Mouse (Mus musculus) heart, embryonic 14.5 days (tissue): ENCODE data around the gene Wfikkn2. TPM values are rescaled to one million over a fixed set of nuclear protein-coding genes. Genes with fewer than 3 reads are reported as not detected.

ENCODE experiments used
- ATAC-seq: fragments of 200-750 bp; cut with Nextera tagmentation; 2 replicates; pipeline ENCODE4 v1.8.0; 2017; ENCODE audit warnings: low read depth, moderate TSS enrichment; ENCODE audit not compliant: insufficient number of reproducible peaks, insufficient read depth, low FRiP score
- H3K27ac ChIP-seq, 2 experiments: fragments of 200-500 bp in 1 of 2; fragments of 300-500 bp in 1 of 2; sonication (generic) in 1 of 2; replicated peaks in 1 of 2; 2 replicates each; pipeline ENCODE4 v1.5.1; 2012 to 2014; ENCODE audit warnings: low read depth in 2 of 2, low read length in 2 of 2, control low read depth in 1 of 2, mild to moderate bottlenecking in 1 of 2, mixed read lengths in 1 of 2; ENCODE audit not compliant: control insufficient read depth in 1 of 2, insufficient read depth in 1 of 2
- H3K27me3 ChIP-seq: fragments of 300-500 bp; sonication (generic); 2 replicates; pipeline ENCODE4 v1.6.1; 2014; ENCODE audit warnings: mild to moderate bottlenecking, low read length, control low read depth; ENCODE audit not compliant: control insufficient read depth, insufficient read depth
- H3K36me3 ChIP-seq: fragments of 300-500 bp; sonication (generic); 2 replicates; pipeline ENCODE4 v1.6.1; 2014; ENCODE audit warnings: mild to moderate bottlenecking, control low read depth, low read length, mixed read lengths; ENCODE audit not compliant: control insufficient read depth, insufficient read depth
- H3K4me1 ChIP-seq, 2 experiments: fragments of 200-500 bp in 1 of 2; fragments of 300-500 bp in 1 of 2; sonication (generic) in 1 of 2; 2 replicates each; pipeline ENCODE4 v1.6.1; 2012 to 2014; ENCODE audit warnings: low read length in 2 of 2, control low read depth in 1 of 2, mixed read lengths in 1 of 2; ENCODE audit not compliant: control insufficient read depth in 2 of 2, insufficient read depth in 2 of 2
- H3K4me2 ChIP-seq: fragments of 300-500 bp; sonication (generic); 2 replicates; pipeline ENCODE4 v1.6.1; 2014; ENCODE audit warnings: mild to moderate bottlenecking, low read length
- H3K4me3 ChIP-seq, 2 experiments: fragments of 200-500 bp in 1 of 2; fragments of 300-500 bp in 1 of 2; sonication (generic) in 1 of 2; 2 replicates each; pipeline ENCODE4 v1.5.1; 2012 to 2014; ENCODE audit warnings: low read length in 2 of 2, mild to moderate bottlenecking in 2 of 2, control low read depth in 1 of 2, low read depth in 1 of 2, moderate library complexity in 1 of 2; ENCODE audit not compliant: control insufficient read depth in 1 of 2, insufficient read depth in 1 of 2
- H3K9ac ChIP-seq: fragments of 300-500 bp; sonication (generic); 2 replicates; pipeline ENCODE4 v1.6.1; 2014; ENCODE audit warnings: mild to moderate bottlenecking, low read length
- H3K9me3 ChIP-seq: fragments of 300-500 bp; sonication (generic); 2 replicates; pipeline ENCODE4 v1.6.1; 2016; ENCODE audit warnings: low read length, control low read depth; ENCODE audit not compliant: control insufficient read depth
- WGBS: fragments of 180-500 bp; shearing (Covaris S2); extraction: QIAGEN DNeasy Blood & Tissue Kit; methylation state at CpG from one replicate; pipeline ENCODE4 v1.1.7; 2014; 5-methylcytosine and 5-hydroxymethylcytosine counted together
- polyA plus RNA-seq: library from polyadenylated mRNA; unstranded; fragments of >200 nt; fragmentation: Nextera tagmentation; extraction: Ambion mirVana; gene quantifications from 2 replicates; pipeline ENCODE4 v1.2.1, GENCODE M21; 2014

Gene Wfikkn2
- polyA plus RNA-seq, 1 experiment from 2014 or later = 1.6 TPM

- Histone ChIP-seq H3K9ac (peak overlapping the region; percentile 63), H3K4me1 (peaks cover 25 to 28% of the 10 kb centered on the region in 2 experiments), H3K27me3 (no peaks in the 10 kb centered on the region), H3K4me3 (peak overlapping the region; percentile 34), H3K36me3 (no peaks in the 10 kb centered on the region), H3K4me2 (peak overlapping the region; percentile 64), H3K27ac (0 out of 4 replicates have a peak overlapping the region, but pooled peaks of 1 of the 2 experiments have one; percentile 25), H3K9me3 (no peaks in the 10 kb centered on the region)
- 3% methylated on average over 29 of the region's 29 CpGs for WGBS
- ATAC-seq = peak; percentile 51; the same call in 1 of the 2 replicates
Observed at GRCm38 (mm10) chr11:94242760-94243421, 2.9 kb downstream of the Wfikkn2 start.

- Histone ChIP-seq H3K4me2 (no peak overlapping the region), H3K4me1 (peaks cover 16 to 17% of the 10 kb centered on the region in 2 experiments), H3K4me3 (no peak overlapping the region), H3K9me3 (no peaks in the 10 kb centered on the region), H3K9ac (no peak overlapping the region), H3K27ac (no peak overlapping the region), H3K27me3 (no peaks in the 10 kb centered on the region), H3K36me3 (no peaks in the 10 kb centered on the region)
- no peak for ATAC-seq
- WGBS = 36% methylated on average over 9 of the region's 9 CpGs
Observed at GRCm38 (mm10) chr11:94239706-94240105, 6.1 kb downstream of the Wfikkn2 start.

GRCm38 (mm10) chr11:94238786-94239185 lies 7.0 kb downstream of the Wfikkn2 start:
- H3K4me1 ChIP-seq = peaks cover 16 to 18% of the 10 kb centered on the region in 2 experiments
- H3K27ac ChIP-seq = no peak overlapping the region
- WGBS = 90% methylated on average over 8 of the region's 8 CpGs
- H3K9me3 ChIP-seq = no peaks in the 10 kb centered on the region
- no peak overlapping the region for H3K4me2 ChIP-seq
- no peaks in the 10 kb centered on the region for H3K36me3 ChIP-seq
- ATAC-seq = no peak
- H3K4me3 ChIP-seq = no peak overlapping the region
- H3K27me3 ChIP-seq = no peaks in the 10 kb centered on the region
- H3K9ac ChIP-seq = no peak overlapping the region

- Histone ChIP-seq H3K4me1 (peaks cover 21 to 23% of the 10 kb centered on the region in 2 experiments), H3K36me3 (no peaks in the 10 kb centered on the region), H3K4me2 (no peak overlapping the region), H3K4me3 (no peak overlapping the region), H3K9me3 (no peaks in the 10 kb centered on the region), H3K9ac (no peak overlapping the region), H3K27me3 (no peaks in the 10 kb centered on the region), H3K27ac (no peak overlapping the region)
- WGBS = 29% methylated on average over 3 of the region's 3 CpGs
- peak; percentile 25; the same call in 1 of the 2 replicates for ATAC-seq
Observed at GRCm38 (mm10) chr11:94236074-94236473, 9.7 kb downstream of the Wfikkn2 start.

GRCm38 (mm10) chr11:94234857-94235256 lies 10.9 kb downstream of the Wfikkn2 start:
- Histone ChIP-seq H3K27me3 (no peaks in the 10 kb centered on the region), H3K9ac (no peak overlapping the region), H3K4me3 (no peak overlapping the region), H3K36me3 (no peaks in the 10 kb centered on the region), H3K4me2 (no peak overlapping the region), H3K9me3 (no peaks in the 10 kb centered on the region), H3K4me1 (peaks cover 31 to 33% of the 10 kb centered on the region in 2 experiments), H3K27ac (no peak overlapping the region)
- no peak for ATAC-seq
- 86% methylated on average over 8 of the region's 8 CpGs for WGBS

GRCm38 (mm10) chr11:94234380-94234779 lies 11.4 kb downstream of the Wfikkn2 start:
- H3K9ac ChIP-seq = no peak overlapping the region
- peaks cover 32 to 37% of the 10 kb centered on the region in 2 experiments for H3K4me1 ChIP-seq
- no peaks in the 10 kb centered on the region for H3K9me3 ChIP-seq
- H3K36me3 ChIP-seq = no peaks in the 10 kb centered on the region
- no peak overlapping the region for H3K4me2 ChIP-seq
- 83% methylated on average over 12 of the region's 12 CpGs for WGBS
- H3K27ac ChIP-seq = no peak overlapping the region
- H3K27me3 ChIP-seq = no peaks in the 10 kb centered on the region
- no peak for ATAC-seq
- no peak overlapping the region for H3K4me3 ChIP-seq

- no peak overlapping the region for H3K9ac ChIP-seq
- peaks cover 39 to 46% of the 10 kb centered on the region in 2 experiments for H3K4me1 ChIP-seq
Observed at GRCm38 (mm10) chr11:94233405-94233804, 12.4 kb downstream of the Wfikkn2 start.

More at GRCm38 (mm10) chr11:94233405-94233804, 12.4 kb downstream of the Wfikkn2 start:
- Histone ChIP-seq H3K4me2 (no peak overlapping the region), H3K27me3 (no peaks in the 10 kb centered on the region), H3K36me3 (no peaks in the 10 kb centered on the region), H3K4me3 (no peak overlapping the region), H3K27ac (no peak overlapping the region; a peak in 1 of 4 replicates), H3K9me3 (no peaks in the 10 kb centered on the region)
- ATAC-seq = no peak
- WGBS = 63% methylated on average over 6 of the region's 6 CpGs
